Mouse (Mus musculus) olfactory bulb, adult 2 months (tissue): ENCODE measurements around the gene Mdfi.

Experiments
- CTCF ChIP-seq: fragments of 200-500 bp; IDR thresholded peaks from 2 replicates; pipeline ENCODE4 v1.5.1; 2012; ENCODE audit warnings: low read depth, mild to moderate bottlenecking, low read length, moderate library complexity; ENCODE audit not compliant: insufficient read depth
- POLR2A ChIP-seq: fragments of 200-500 bp; IDR thresholded peaks from 2 replicates; pipeline ENCODE4 v1.6.1; 2012; ENCODE audit warnings: mild to moderate bottlenecking, low read depth, low read length, moderate library complexity; ENCODE audit not compliant: insufficient read depth

- TF ChIP-seq CTCF: no peak
- no peak for TF ChIP-seq POLR2A
Observed at GRCm38 (mm10) chr17:47815446-47815845, 19.0 kb downstream of the Mdfi start.
